Mouse (Mus musculus): Measurements from ENCODE around the gene Fibp. TPM values are rescaled to one million over a fixed set of nuclear protein-coding genes. Genes with fewer than 3 reads are reported as not detected.
"Not testable (repeated sequence)": the region's sequence is repeated elsewhere in the genome, so short reads cannot be mapped to it uniquely, and the experiment has no call there.

Gene Fibp
- polyA plus RNA-seq, 1 experiment: 140 TPM

- TF ChIP-seq POLR2A (IDR thresholded peaks at IDR 0.05; ENCODE audit: borderline replicate concordance, insufficient read depth, low read length): peak; percentile 83; the same call in 1 of the 2 replicates
- TF ChIP-seq CTCF (IDR thresholded peaks at IDR 0.05; ENCODE audit: borderline replicate concordance, insufficient read depth, low read depth, low read length): peak; percentile 78
- peaks cover 38% of the 10 kb centered on the region for H3K4me1 ChIP-seq (ENCODE audit: control insufficient read depth, insufficient read depth, low read length)
- H3K27me3 ChIP-seq (ENCODE audit: control insufficient read depth, insufficient read depth, low read length): no peaks in the 10 kb centered on the region
- under 1% methylated on average over 39 of the region's 39 CpGs for WGBS
- peak within 1 kb of the TSS; percentile 92 for H3K27ac ChIP-seq (ENCODE audit: insufficient read depth, low read length)
- DNase-seq: peak; percentile 97 to 98
- peak within 1 kb of the TSS; percentile 68 for H3K4me3 ChIP-seq (replicated peaks; ENCODE audit: insufficient read depth, low read depth, low read length)
These were observed 27.5 kb downstream of the Fibp start, which contains the start of gene Mus81 for GRCm38 (mm10) chr19:5487768-5488550. TSS of gene Mus81 (minus strand) at chr19:5488402.

GRCm38 (mm10) chr19:5488878-5489571, 28.6 kb downstream of the Fibp start:
- TF ChIP-seq POLR2A (IDR thresholded peaks at IDR 0.05; ENCODE audit: borderline replicate concordance, insufficient read depth, low read length): peak; percentile 64; the same call in 1 of the 2 replicates
- no peak for TF ChIP-seq CTCF (IDR thresholded peaks at IDR 0.05; ENCODE audit: borderline replicate concordance, insufficient read depth, low read depth, low read length)
- under 1% methylated on average over 26 of the region's 26 CpGs for WGBS
- Histone ChIP-seq H3K27me3 (ENCODE audit: control insufficient read depth, insufficient read depth, low read length) (no peaks in the 10 kb centered on the region), H3K27ac (ENCODE audit: insufficient read depth, low read length) (peak overlapping the region; percentile 92), H3K4me1 (ENCODE audit: control insufficient read depth, insufficient read depth, low read length) (peaks cover 29% of the 10 kb centered on the region), H3K4me3 (replicated peaks; ENCODE audit: insufficient read depth, low read depth, low read length) (peak overlapping the region; percentile 68)
- peak; percentile 96 to 97 for DNase-seq

GRCm38 (mm10) chr19:5489721-5490120, 29.3 kb downstream of the Fibp start:
- H3K4me1 ChIP-seq (ENCODE audit: control insufficient read depth, insufficient read depth, low read length): peaks cover 24% of the 10 kb centered on the region
- H3K27me3 ChIP-seq (ENCODE audit: control insufficient read depth, insufficient read depth, low read length); H3K4me3 ChIP-seq (replicated peaks; ENCODE audit: insufficient read depth, low read depth, low read length); H3K27ac ChIP-seq (ENCODE audit: insufficient read depth, low read length): not testable (repeated sequence)
- peak in 1 of 2 experiments; percentile 34 for DNase-seq
- WGBS: 22% methylated on average over 10 of the region's 10 CpGs

GRCm38 (mm10) chr19:5490313-5490897, 30.0 kb downstream of the Fibp start, which contains the start of gene Cfl1:
TSS of gene Cfl1 (plus strand) at chr19:5490455.
- peak within 1 kb of the TSS; percentile 92 for H3K27ac ChIP-seq (ENCODE audit: insufficient read depth, low read length)
- WGBS: 1% methylated on average over 62 of the region's 62 CpGs

GRCm38 (mm10) chr19:5490898-5491708, 30.7 kb downstream of the Fibp start:
- WGBS: under 1% methylated on average over 59 of the region's 59 CpGs
- TF ChIP-seq CTCF (IDR thresholded peaks at IDR 0.05; ENCODE audit: borderline replicate concordance, insufficient read depth, low read depth, low read length): no peak
- TF ChIP-seq POLR2A (IDR thresholded peaks at IDR 0.05; ENCODE audit: borderline replicate concordance, insufficient read depth, low read length): peak; percentile 42; the same call in 1 of the 2 replicates
- peaks cover 12% of the 10 kb centered on the region for H3K4me1 ChIP-seq (ENCODE audit: control insufficient read depth, insufficient read depth, low read length)

More at GRCm38 (mm10) chr19:5490313-5490897, 30.0 kb downstream of the Fibp start, which contains the start of gene Cfl1:
- no peaks in the 10 kb centered on the region for H3K27me3 ChIP-seq (ENCODE audit: control insufficient read depth, insufficient read depth, low read length)
- TF ChIP-seq POLR2A (IDR thresholded peaks at IDR 0.05; ENCODE audit: borderline replicate concordance, insufficient read depth, low read length): peak; percentile 89
- TF ChIP-seq CTCF (IDR thresholded peaks at IDR 0.05; ENCODE audit: borderline replicate concordance, insufficient read depth, low read depth, low read length): no peak
- peak; percentile 94 to 97 for DNase-seq
- peaks cover 17% of the 10 kb centered on the region for H3K4me1 ChIP-seq (ENCODE audit: control insufficient read depth, insufficient read depth, low read length)
- peak within 1 kb of the TSS; percentile 88 for H3K4me3 ChIP-seq (replicated peaks; ENCODE audit: insufficient read depth, low read depth, low read length)

GRCm38 (mm10) chr19:5492641-5493040, 32.2 kb downstream of the Fibp start:
- Histone ChIP-seq H3K27ac (ENCODE audit: insufficient read depth, low read length) (no peak overlapping the region), H3K4me1 (ENCODE audit: control insufficient read depth, insufficient read depth, low read length) (peaks cover 6% of the 10 kb centered on the region), H3K27me3 (ENCODE audit: control insufficient read depth, insufficient read depth, low read length) (no peaks in the 10 kb centered on the region), H3K4me3 (replicated peaks; ENCODE audit: insufficient read depth, low read depth, low read length) (no peak overlapping the region)
- TF ChIP-seq CTCF (IDR thresholded peaks at IDR 0.05; ENCODE audit: borderline replicate concordance, insufficient read depth, low read depth, low read length): no peak
- TF ChIP-seq POLR2A (IDR thresholded peaks at IDR 0.05; ENCODE audit: borderline replicate concordance, insufficient read depth, low read length): no peak
- DNase-seq: no peak
- WGBS: 54% methylated on average over 4 of the region's 4 CpGs

More at GRCm38 (mm10) chr19:5490898-5491708, 30.7 kb downstream of the Fibp start:
- DNase-seq: peak; percentile 83 to 85
- peak overlapping the region; percentile 88 for H3K4me3 ChIP-seq (replicated peaks; ENCODE audit: insufficient read depth, low read depth, low read length)
- no peaks in the 10 kb centered on the region for H3K27me3 ChIP-seq (ENCODE audit: control insufficient read depth, insufficient read depth, low read length)
- peak overlapping the region; percentile 69 for H3K27ac ChIP-seq (ENCODE audit: insufficient read depth, low read length)

GRCm38 (mm10) chr19:5493301-5493721, 32.9 kb downstream of the Fibp start:
- not testable (repeated sequence) for H3K27me3 ChIP-seq (ENCODE audit: control insufficient read depth, insufficient read depth, low read length); H3K4me3 ChIP-seq (replicated peaks; ENCODE audit: insufficient read depth, low read depth, low read length); H3K27ac ChIP-seq (ENCODE audit: insufficient read depth, low read length); H3K4me1 ChIP-seq (ENCODE audit: control insufficient read depth, insufficient read depth, low read length); DNase-seq
- WGBS: 28% methylated on average over 9 of the region's 9 CpGs
